Mouse (Mus musculus): ENCODE data around the gene Cacna2d4. TPM values are rescaled to one million over a fixed set of nuclear protein-coding genes. Genes with fewer than 3 reads are reported as not detected.

Gene Cacna2d4
- polyA plus RNA-seq, 1 experiment, result not detected

DNA sequence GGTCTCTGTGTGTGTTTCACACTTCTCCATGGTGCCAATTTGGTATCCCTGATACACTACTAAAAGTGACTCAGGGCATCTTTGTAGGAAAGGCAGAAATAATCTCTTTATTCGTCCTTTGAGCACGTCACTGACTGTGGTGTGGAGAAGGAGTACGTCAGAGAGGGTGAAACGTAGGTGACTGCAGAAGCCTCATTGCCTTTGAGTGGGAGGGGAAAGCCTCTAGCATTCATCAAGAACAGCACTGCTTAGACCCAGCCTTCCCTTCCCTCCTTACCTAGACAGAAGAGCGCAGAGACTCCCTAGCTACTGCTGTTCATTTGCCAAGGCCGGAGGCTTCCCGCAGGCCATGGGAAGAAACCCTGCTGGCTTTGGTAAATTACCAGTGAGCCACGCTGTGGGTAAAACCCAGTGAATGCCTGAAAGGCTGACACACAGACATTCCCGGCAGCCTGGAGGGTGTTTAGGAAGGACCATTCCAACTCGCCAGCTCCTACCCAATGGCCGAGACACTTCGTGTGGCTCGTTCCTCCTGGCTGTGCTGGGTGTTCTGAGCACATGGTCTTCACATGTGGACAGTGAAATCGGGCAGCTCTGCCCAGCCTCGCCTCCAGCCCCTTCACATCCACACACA lies 17.0 kb upstream of the Cacna2d4 start:
- Histone ChIP-seq H3K4me3 (ENCODE audit: insufficient read depth, low read length) (no peak overlapping the region), H3K27ac (ENCODE audit: insufficient read depth, low read depth, low read length) (no peak overlapping the region), H3K4me1 (ENCODE audit: control insufficient read depth, insufficient read depth, low read length) (no peaks in the 10 kb centered on the region)
- no peak for TF ChIP-seq CTCF (IDR thresholded peaks at IDR 0.05; ENCODE audit: low read depth, low read length)
- no peak for TF ChIP-seq POLR2A (IDR thresholded peaks at IDR 0.05; ENCODE audit: borderline replicate concordance, low read depth, low read length)

DNA sequence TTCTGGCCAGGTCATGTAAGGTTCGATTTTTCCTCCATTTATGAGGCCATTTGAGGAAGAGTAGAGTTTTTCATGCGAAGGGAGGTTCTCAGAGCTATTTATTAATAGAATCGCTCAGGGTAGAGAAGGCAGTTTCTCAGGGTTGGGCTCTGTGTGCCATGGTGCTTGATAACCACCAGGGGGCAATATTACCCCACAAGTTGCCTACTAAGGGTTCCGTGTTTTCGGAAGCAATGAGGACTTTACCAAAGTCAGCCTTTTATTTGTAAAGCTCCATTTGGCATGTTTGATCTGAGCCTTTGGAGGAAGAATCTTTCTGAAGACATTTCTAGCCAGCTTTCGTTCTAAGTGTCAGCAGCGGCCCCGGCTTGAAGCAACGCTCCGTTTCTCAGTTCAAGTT lies 16.0 kb upstream of the Cacna2d4 start:
- no peaks in the 10 kb centered on the region for H3K4me1 ChIP-seq (ENCODE audit: control insufficient read depth, insufficient read depth, low read length)
- TF ChIP-seq CTCF (IDR thresholded peaks at IDR 0.05; ENCODE audit: low read depth, low read length), result peak; percentile 61
- TF ChIP-seq POLR2A (IDR thresholded peaks at IDR 0.05; ENCODE audit: borderline replicate concordance, low read depth, low read length), result no peak
- no peak overlapping the region for H3K27ac ChIP-seq (ENCODE audit: insufficient read depth, low read depth, low read length)
- no peak overlapping the region for H3K4me3 ChIP-seq (ENCODE audit: insufficient read depth, low read length)

DNA sequence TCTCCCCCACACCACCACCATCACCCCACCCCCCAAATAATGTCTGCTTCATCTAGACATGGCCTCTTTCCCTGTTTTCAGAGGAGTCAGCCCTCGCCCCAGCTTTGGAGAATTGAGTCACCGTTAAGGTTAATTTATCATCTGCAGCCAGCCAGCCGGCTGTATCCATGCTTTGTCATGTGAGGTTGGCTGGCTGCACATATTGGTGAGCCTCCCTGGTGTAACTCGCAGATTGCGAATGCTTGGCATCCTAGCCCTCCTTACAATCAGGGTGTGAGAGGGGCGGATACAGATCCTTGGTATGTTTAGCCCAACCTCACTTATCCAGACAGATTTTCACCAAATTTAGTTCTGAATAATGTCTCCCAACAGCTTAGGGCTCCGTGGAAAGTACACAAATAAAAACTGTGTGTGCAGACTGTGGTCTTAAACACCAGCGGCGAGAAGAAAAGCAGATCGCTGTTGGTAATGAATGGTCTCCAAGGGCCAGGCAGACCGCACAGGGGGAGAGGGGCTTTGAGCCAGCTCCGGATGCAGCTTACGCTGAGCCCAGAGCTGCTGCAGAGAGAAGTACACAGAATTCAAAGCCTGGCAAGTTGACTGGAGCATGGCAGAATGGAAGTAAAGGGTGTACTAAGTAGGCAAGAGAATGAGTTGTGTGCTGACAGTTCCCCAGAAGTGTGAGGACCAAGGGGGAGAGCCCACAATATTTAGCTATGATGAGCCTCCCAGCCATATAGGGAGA lies 11.7 kb upstream of the Cacna2d4 start:
- H3K27ac ChIP-seq (ENCODE audit: insufficient read depth, low read depth, low read length), result no peak overlapping the region
- H3K4me3 ChIP-seq (ENCODE audit: insufficient read depth, low read length), result no peak overlapping the region
- TF ChIP-seq CTCF (IDR thresholded peaks at IDR 0.05; ENCODE audit: low read depth, low read length) (no peak), POLR2A (IDR thresholded peaks at IDR 0.05; ENCODE audit: borderline replicate concordance, low read depth, low read length) (no peak)
- H3K4me1 ChIP-seq (ENCODE audit: control insufficient read depth, insufficient read depth, low read length), result no peaks in the 10 kb centered on the region

DNA sequence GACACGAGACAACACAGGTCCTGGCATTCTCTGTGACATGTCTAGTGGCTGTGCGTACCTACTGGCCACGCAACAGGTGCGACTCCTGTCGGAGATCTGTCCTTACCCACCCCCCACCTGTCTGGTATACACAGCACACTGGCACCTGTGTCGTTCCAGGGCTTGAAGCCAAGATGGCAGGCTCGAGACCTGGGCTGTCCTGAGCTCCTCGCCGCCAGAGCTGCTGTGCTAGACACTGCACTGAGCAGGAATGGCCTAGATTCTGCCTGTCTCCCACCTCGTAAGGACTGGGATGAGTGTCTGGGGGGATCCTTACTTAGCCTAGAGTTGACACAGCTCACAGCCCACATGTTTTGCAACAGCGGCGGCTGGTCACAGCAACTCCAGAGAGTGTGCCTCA lies 11.1 kb upstream of the Cacna2d4 start:
- TF ChIP-seq POLR2A (IDR thresholded peaks at IDR 0.05; ENCODE audit: borderline replicate concordance, low read depth, low read length), result no peak
- TF ChIP-seq CTCF (IDR thresholded peaks at IDR 0.05; ENCODE audit: low read depth, low read length), result no peak
- H3K27ac ChIP-seq (ENCODE audit: insufficient read depth, low read depth, low read length), result no peak overlapping the region
- no peaks in the 10 kb centered on the region for H3K4me1 ChIP-seq (ENCODE audit: control insufficient read depth, insufficient read depth, low read length)
- H3K4me3 ChIP-seq (ENCODE audit: insufficient read depth, low read length), result no peak overlapping the region

DNA sequence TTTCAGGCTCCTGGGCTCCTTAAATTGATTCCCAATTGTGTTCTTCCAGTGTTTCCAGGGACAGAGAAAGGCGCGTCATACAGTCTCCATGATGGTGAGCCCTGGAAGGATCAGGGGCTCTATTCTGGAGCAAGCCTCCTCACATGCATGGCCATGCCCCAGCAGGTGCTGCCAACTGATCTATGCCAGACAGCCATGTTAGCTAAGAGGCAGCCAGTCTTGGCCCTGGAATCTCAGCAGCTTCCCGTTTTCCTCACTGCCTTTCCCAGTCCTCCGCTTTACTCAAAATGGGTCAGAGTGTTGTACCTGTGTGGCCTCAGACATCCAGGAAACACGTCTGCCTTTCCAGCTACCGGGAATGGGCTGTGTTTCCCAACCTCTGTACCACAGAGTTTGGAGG lies 10.6 kb upstream of the Cacna2d4 start:
- H3K4me1 ChIP-seq (ENCODE audit: control insufficient read depth, insufficient read depth, low read length), result no peaks in the 10 kb centered on the region
- no peak for TF ChIP-seq CTCF (IDR thresholded peaks at IDR 0.05; ENCODE audit: low read depth, low read length)
- TF ChIP-seq POLR2A (IDR thresholded peaks at IDR 0.05; ENCODE audit: borderline replicate concordance, low read depth, low read length), result no peak
- H3K4me3 ChIP-seq (ENCODE audit: insufficient read depth, low read length), result no peak overlapping the region
- no peak overlapping the region for H3K27ac ChIP-seq (ENCODE audit: insufficient read depth, low read depth, low read length)

DNA sequence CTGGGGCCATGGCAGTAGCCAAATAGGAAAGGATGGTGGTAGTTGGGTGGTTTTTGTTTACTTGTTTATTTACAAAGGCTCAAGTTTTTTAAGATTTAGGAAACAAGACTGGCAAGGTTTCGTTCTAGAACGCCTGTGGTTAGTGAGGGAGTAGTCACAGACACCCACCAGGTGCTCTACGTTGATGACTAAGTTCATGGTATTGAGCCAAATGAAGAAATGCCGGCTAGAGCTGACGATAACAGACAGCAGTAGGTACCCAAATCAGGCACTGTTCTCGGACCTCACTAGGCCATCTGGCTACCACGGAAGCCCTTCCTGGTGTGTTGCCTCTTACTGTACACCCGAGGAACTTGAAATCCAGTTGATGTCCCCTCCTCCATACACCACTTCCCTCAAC lies 9.3 kb upstream of the Cacna2d4 start:
- TF ChIP-seq POLR2A (IDR thresholded peaks at IDR 0.05; ENCODE audit: borderline replicate concordance, low read depth, low read length) (no peak), CTCF (IDR thresholded peaks at IDR 0.05; ENCODE audit: low read depth, low read length) (no peak)
- Histone ChIP-seq H3K4me3 (ENCODE audit: insufficient read depth, low read length) (no peak overlapping the region), H3K4me1 (ENCODE audit: control insufficient read depth, insufficient read depth, low read length) (no peaks in the 10 kb centered on the region), H3K27ac (ENCODE audit: insufficient read depth, low read depth, low read length) (no peak overlapping the region)

DNA sequence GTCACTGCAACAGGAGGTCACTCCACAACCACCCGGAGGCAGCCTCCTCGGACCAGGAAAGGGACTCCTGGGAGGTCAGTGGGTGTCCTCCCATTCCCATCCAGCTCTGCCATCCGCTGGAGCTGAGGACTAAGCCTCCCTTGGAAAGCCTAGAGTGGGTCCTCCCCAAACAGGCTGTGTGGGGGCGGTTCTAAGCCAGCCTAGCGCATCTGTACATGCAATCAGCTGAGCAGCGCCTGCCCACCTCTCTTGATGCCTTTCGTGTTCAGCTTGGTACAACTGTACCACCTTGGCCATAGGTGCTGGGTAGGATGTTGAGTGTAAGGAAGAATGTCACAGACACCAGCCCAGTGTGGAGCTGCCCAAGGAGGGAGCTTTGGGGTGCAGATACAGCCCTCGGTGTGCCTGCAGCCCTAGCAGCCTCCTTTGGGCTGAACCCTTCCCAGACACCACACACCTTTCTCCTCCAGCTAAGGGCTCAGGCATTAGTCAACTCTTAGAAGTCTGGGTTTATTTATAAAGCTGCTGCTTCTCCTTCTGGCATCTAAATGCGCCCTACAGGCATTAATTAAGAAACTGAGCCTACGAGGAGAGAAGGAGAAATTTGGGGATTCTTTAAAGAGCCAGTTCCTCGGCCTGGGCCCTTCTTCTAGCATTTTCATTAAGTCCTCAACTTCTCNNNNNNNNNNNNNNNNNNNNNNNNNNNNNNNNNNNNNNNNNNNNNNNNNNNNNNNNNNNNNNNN lies 7.3 kb upstream of the Cacna2d4 start:
- H3K27ac ChIP-seq (ENCODE audit: insufficient read depth, low read depth, low read length), result no peak overlapping the region
- no peak for TF ChIP-seq POLR2A (IDR thresholded peaks at IDR 0.05; ENCODE audit: borderline replicate concordance, low read depth, low read length)
- no peak for TF ChIP-seq CTCF (IDR thresholded peaks at IDR 0.05; ENCODE audit: low read depth, low read length)
- H3K4me3 ChIP-seq (ENCODE audit: insufficient read depth, low read length), result no peak overlapping the region
- H3K4me1 ChIP-seq (ENCODE audit: control insufficient read depth, insufficient read depth, low read length), result no peaks in the 10 kb centered on the region

DNA sequence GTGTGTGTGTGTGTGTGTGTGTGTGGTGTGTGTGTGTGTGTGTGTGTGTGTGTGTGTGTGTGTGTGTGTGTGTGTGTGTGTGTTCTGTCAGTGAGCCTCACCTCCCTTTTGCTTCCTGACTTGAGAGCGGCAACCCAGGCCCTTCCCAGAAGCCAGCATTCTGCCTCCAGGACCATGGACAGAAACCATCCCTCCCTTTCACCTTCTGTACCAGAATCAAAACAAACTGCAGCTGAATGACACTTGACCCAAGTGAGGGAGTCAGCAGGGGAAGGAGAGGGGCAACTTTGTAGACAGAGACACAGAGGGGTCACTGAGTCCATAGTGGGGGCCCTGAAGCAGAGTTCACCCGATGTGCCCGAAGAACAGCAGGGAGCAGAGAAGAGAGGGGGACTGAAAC lies 3.3 kb upstream of the Cacna2d4 start:
- no peak overlapping the region for H3K27ac ChIP-seq (ENCODE audit: insufficient read depth, low read depth, low read length)
- H3K4me3 ChIP-seq (ENCODE audit: insufficient read depth, low read length), result no peak overlapping the region
- TF ChIP-seq CTCF (IDR thresholded peaks at IDR 0.05; ENCODE audit: low read depth, low read length) (no peak), POLR2A (IDR thresholded peaks at IDR 0.05; ENCODE audit: borderline replicate concordance, low read depth, low read length) (no peak)
- no peaks in the 10 kb centered on the region for H3K4me1 ChIP-seq (ENCODE audit: control insufficient read depth, insufficient read depth, low read length)

DNA sequence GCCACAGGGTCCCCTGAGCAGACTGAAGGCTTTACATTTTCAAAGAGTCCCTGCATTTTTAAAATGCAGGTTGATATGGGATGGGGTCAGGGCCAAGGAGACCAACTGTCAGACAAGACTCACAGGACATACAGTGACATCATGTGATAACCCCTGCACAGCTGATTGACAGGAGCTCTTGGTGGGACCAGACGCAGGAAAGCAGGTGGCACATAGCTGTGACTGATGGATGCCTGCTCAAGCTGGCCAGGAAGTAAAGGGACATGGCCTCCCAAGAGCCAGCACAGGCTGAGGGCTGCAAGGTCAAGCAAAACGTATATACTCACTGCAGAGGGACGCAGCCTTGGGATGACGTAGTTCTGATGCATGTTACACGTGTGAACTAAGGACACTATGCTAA lies 885 bp upstream of the Cacna2d4 start:
- Histone ChIP-seq H3K4me1 (ENCODE audit: control insufficient read depth, insufficient read depth, low read length) (no peaks in the 10 kb centered on the region), H3K27ac (ENCODE audit: insufficient read depth, low read depth, low read length) (no peak overlapping the region), H3K4me3 (ENCODE audit: insufficient read depth, low read length) (no peak overlapping the region)
- TF ChIP-seq CTCF (IDR thresholded peaks at IDR 0.05; ENCODE audit: low read depth, low read length) (no peak), POLR2A (IDR thresholded peaks at IDR 0.05; ENCODE audit: borderline replicate concordance, low read depth, low read length) (no peak)
